Mouse (Mus musculus) midbrain, embryonic 16.5 days (tissue): ENCODE data around the gene Abtb2. TPM values are rescaled to one million over a fixed set of nuclear protein-coding genes. Genes with fewer than 3 reads are reported as not detected.

Experiments used
- ATAC-seq: fragments of 200-750 bp; cut with Nextera tagmentation; 2 replicates; pipeline ENCODE4 v1.8.0; 2017; ENCODE audit warnings: moderate TSS enrichment
- H3K27ac ChIP-seq: fragments of 300-500 bp; sonication (generic); 2 replicates; pipeline ENCODE4 v1.5.1; 2014; ENCODE audit warnings: mild to moderate bottlenecking, low read length, mixed read lengths
- H3K27me3 ChIP-seq: fragments of 300-500 bp; sonication (generic); 2 replicates; pipeline ENCODE4 v1.6.1; 2014; ENCODE audit warnings: low read depth, low read length, mixed read lengths; ENCODE audit not compliant: control insufficient read depth, insufficient read depth
- H3K36me3 ChIP-seq: fragments of 300-500 bp; sonication (generic); 2 replicates; pipeline ENCODE4 v1.6.1; 2014; ENCODE audit warnings: mild to moderate bottlenecking, low read length, moderate library complexity, mixed read lengths; ENCODE audit not compliant: control insufficient read depth, insufficient read depth
- H3K4me1 ChIP-seq: fragments of 300-500 bp; sonication (generic); 2 replicates; pipeline ENCODE4 v1.6.1; 2014; ENCODE audit warnings: mild to moderate bottlenecking, low read length, mixed read lengths; ENCODE audit not compliant: control insufficient read depth, insufficient read depth
- H3K4me2 ChIP-seq: fragments of 300-500 bp; sonication (generic); 2 replicates; pipeline ENCODE4 v1.6.1; 2014; ENCODE audit warnings: mild to moderate bottlenecking, low read length, mixed read lengths
- H3K4me3 ChIP-seq: fragments of 300-500 bp; sonication (generic); 2 replicates; pipeline ENCODE4 v1.5.1; 2014; ENCODE audit warnings: low read depth, mild to moderate bottlenecking, low read length, moderate library complexity, mixed read lengths
- H3K9ac ChIP-seq: fragments of 300-500 bp; sonication (generic); 2 replicates; pipeline ENCODE4 v1.6.1; 2014; ENCODE audit warnings: low read depth, low read length, mixed read lengths
- H3K9me3 ChIP-seq: fragments of 300-500 bp; sonication (generic); replicated peaks from 2 replicates; pipeline ENCODE4 v1.6.1; 2014; ENCODE audit warnings: mild to moderate bottlenecking, low read length, mixed read lengths; ENCODE audit not compliant: control insufficient read depth, poor library complexity, severe bottlenecking
- WGBS: fragments of 180-500 bp; shearing (Covaris S2); extraction: QIAGEN DNeasy Blood & Tissue Kit; methylation state at CpG from one replicate; pipeline ENCODE4 v1.1.7; 2014; 5-methylcytosine and 5-hydroxymethylcytosine counted together
- polyA plus RNA-seq: library from polyadenylated mRNA; unstranded; fragments of >200 nt; fragmentation: Nextera tagmentation; extraction: Ambion mirVana; gene quantifications from 2 replicates; pipeline ENCODE4 v1.2.1, GENCODE M21; 2015

The Abtb2 gene
- polyA plus RNA-seq, 1 experiment from 2014 or later: 8.7 TPM

GRCm38 (mm10) chr2:103669561-103669960, 103.5 kb downstream of the Abtb2 start:
- Histone ChIP-seq H3K4me3 (no peak overlapping the region), H3K27ac (no peak overlapping the region)
- ATAC-seq: no peak

GRCm38 (mm10) chr2:103670276-103670680, 104.2 kb downstream of the Abtb2 start:
- peak; percentile 69 for ATAC-seq
- no peaks in the 10 kb centered on the region for H3K36me3 ChIP-seq
- H3K27ac ChIP-seq: no peak overlapping the region
- no peaks in the 10 kb centered on the region for H3K9me3 ChIP-seq
- WGBS: 41% methylated on average over 3 of the region's 3 CpGs
- H3K4me3 ChIP-seq: no peak overlapping the region
- peaks cover 6% of the 10 kb centered on the region for H3K4me1 ChIP-seq
- no peak overlapping the region for H3K9ac ChIP-seq
- H3K27me3 ChIP-seq: no peaks in the 10 kb centered on the region
- H3K4me2 ChIP-seq: no peak overlapping the region

More at GRCm38 (mm10) chr2:103669561-103669960, 103.5 kb downstream of the Abtb2 start:
- Histone ChIP-seq H3K36me3 (no peaks in the 10 kb centered on the region), H3K4me1 (peaks cover 6% of the 10 kb centered on the region), H3K9me3 (no peaks in the 10 kb centered on the region), H3K9ac (no peak overlapping the region), H3K27me3 (no peaks in the 10 kb centered on the region), H3K4me2 (no peak overlapping the region)
- 74% methylated on average over 4 of the region's 4 CpGs for WGBS

GRCm38 (mm10) chr2:103672573-103673119, 106.5 kb downstream of the Abtb2 start:
- no peak overlapping the region for H3K27ac ChIP-seq
- H3K4me1 ChIP-seq: peaks cover 11% of the 10 kb centered on the region
- no peaks in the 10 kb centered on the region for H3K27me3 ChIP-seq
- ATAC-seq: no peak
- H3K36me3 ChIP-seq: no peaks in the 10 kb centered on the region
- no peaks in the 10 kb centered on the region for H3K9me3 ChIP-seq
- no peak overlapping the region for H3K4me3 ChIP-seq
- no peak overlapping the region for H3K9ac ChIP-seq
- WGBS: 78% methylated on average over 7 of the region's 7 CpGs
- H3K4me2 ChIP-seq: no peak overlapping the region

- WGBS: 89% methylated on average over 4 of the region's 4 CpGs
- ATAC-seq: no peak
- no peak overlapping the region for H3K27ac ChIP-seq
- H3K27me3 ChIP-seq: no peaks in the 10 kb centered on the region
- H3K9me3 ChIP-seq: no peaks in the 10 kb centered on the region
- H3K4me1 ChIP-seq: peaks cover 11% of the 10 kb centered on the region
- H3K9ac ChIP-seq: no peak overlapping the region
- H3K4me2 ChIP-seq: no peak overlapping the region
- H3K4me3 ChIP-seq: no peak overlapping the region
- no peaks in the 10 kb centered on the region for H3K36me3 ChIP-seq
These were observed 107.5 kb downstream of the Abtb2 start for GRCm38 (mm10) chr2:103673609-103674008.

- H3K4me1 ChIP-seq: peaks cover 6% of the 10 kb centered on the region
- no peak overlapping the region for H3K4me2 ChIP-seq
- H3K9ac ChIP-seq: no peak overlapping the region
- no peak overlapping the region for H3K27ac ChIP-seq
- no peaks in the 10 kb centered on the region for H3K36me3 ChIP-seq
- H3K4me3 ChIP-seq: no peak overlapping the region
- 90% methylated on average over 5 of the region's 5 CpGs for WGBS
- H3K9me3 ChIP-seq: no peaks in the 10 kb centered on the region
- ATAC-seq: no peak
- H3K27me3 ChIP-seq: no peaks in the 10 kb centered on the region
These were observed 109.3 kb downstream of the Abtb2 start for GRCm38 (mm10) chr2:103675391-103675790.

- Histone ChIP-seq H3K4me3 (no peak overlapping the region), H3K27ac (no peak overlapping the region), H3K9ac (no peak overlapping the region), H3K36me3 (no peaks in the 10 kb centered on the region), H3K9me3 (no peaks in the 10 kb centered on the region), H3K4me2 (no peak overlapping the region), H3K4me1 (peaks cover 6% of the 10 kb centered on the region), H3K27me3 (no peaks in the 10 kb centered on the region)
- no peak for ATAC-seq
- WGBS: 62% methylated on average over 2 of the region's 2 CpGs
These were observed 110.7 kb downstream of the Abtb2 start for GRCm38 (mm10) chr2:103676808-103677207.

- peaks cover 6% of the 10 kb centered on the region for H3K4me1 ChIP-seq
- ATAC-seq: no peak
- no peak overlapping the region for H3K4me2 ChIP-seq
- no peak overlapping the region for H3K9ac ChIP-seq
- WGBS: 75% methylated on average over 7 of the region's 7 CpGs
- no peak overlapping the region for H3K4me3 ChIP-seq
- H3K36me3 ChIP-seq: no peaks in the 10 kb centered on the region
- H3K9me3 ChIP-seq: no peaks in the 10 kb centered on the region
- H3K27ac ChIP-seq: no peak overlapping the region
- H3K27me3 ChIP-seq: no peaks in the 10 kb centered on the region
These were observed 111.7 kb downstream of the Abtb2 start for GRCm38 (mm10) chr2:103677614-103678369.

- Histone ChIP-seq H3K4me2 (no peak overlapping the region), H3K27me3 (no peaks in the 10 kb centered on the region), H3K9me3 (no peaks in the 10 kb centered on the region), H3K36me3 (no peaks in the 10 kb centered on the region), H3K9ac (no peak overlapping the region), H3K4me1 (peaks cover 6% of the 10 kb centered on the region), H3K4me3 (no peak overlapping the region), H3K27ac (no peak overlapping the region)
- no peak for ATAC-seq
- WGBS: 82% methylated on average over 6 of the region's 6 CpGs
These were observed 112.3 kb downstream of the Abtb2 start for GRCm38 (mm10) chr2:103678433-103678832.

GRCm38 (mm10) chr2:103680364-103681110, 114.4 kb downstream of the Abtb2 start:
- H3K36me3 ChIP-seq: no peaks in the 10 kb centered on the region
- no peaks in the 10 kb centered on the region for H3K27me3 ChIP-seq
- H3K4me3 ChIP-seq: no peak overlapping the region
- H3K9me3 ChIP-seq: no peaks in the 10 kb centered on the region
- no peak overlapping the region for H3K4me2 ChIP-seq
- 78% methylated on average over 9 of the region's 9 CpGs for WGBS
- ATAC-seq: no peak
- H3K27ac ChIP-seq: no peak overlapping the region
- H3K4me1 ChIP-seq: peaks cover 6% of the 10 kb centered on the region
- no peak overlapping the region for H3K9ac ChIP-seq
